Mouse (Mus musculus): ENCODE measurements around the gene Amdhd1.

The Amdhd1 gene

DNA sequence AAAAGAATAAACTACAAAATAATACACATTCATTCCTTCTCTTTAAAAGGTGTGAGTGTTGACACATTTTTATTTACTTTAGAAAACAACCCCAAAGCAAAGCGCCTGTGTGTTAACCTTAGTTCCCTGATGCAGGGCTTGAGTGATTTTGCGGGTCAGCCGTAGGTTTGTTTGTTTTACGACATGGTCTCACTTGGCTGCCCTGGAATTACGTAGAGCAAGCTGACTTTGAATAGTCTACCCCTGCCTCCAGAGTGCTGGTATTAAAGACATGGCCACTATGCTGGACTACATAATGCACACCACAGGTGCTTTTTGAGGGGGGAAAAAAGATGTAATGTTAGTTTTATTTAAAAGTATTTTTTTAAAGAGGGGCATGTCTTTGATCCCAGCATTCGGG, 1.0 kb downstream of the Amdhd1 start:
- DNase-seq = no peak

DNA sequence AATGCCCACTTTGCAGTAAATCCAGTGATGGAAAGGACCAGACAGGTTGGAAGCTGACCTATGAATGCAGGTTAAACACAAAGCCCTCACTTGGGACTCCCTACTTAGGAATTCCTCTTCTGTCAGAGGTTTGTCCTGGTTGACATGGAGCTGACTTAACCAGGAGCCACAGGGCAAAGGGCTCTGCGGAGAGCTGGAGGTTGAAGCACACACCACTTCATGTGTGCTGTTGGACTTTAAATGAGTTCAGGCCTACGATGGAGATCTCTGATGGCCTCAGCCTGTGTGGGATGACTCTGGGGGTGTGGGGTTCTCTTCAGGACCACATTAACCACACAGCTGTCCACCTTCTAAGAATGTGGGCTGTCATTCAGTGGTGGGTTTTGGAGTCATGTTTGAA, 1.5 kb downstream of the Amdhd1 start:
- no peak for DNase-seq

DNA sequence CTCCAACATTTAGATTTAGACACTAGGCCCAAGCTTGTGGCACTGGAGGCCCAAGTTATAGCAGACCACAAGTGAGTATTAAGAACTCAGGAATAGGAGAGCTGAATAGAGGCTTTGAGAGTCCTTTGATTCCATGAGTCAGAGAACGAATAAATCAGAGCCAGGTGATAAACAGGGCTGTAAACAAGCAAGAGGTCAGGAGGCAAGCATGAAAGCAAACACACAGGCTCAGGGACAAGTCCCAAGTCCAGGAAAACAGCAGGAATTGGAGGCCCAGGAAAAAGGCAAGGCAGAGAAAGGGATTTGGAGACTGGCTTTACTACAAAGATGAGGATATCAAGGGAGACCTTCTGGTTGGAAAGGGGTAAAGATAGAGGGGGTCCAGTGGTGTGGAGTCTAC, 14.5 kb downstream of the Amdhd1 start:
- no peak for DNase-seq

DNA sequence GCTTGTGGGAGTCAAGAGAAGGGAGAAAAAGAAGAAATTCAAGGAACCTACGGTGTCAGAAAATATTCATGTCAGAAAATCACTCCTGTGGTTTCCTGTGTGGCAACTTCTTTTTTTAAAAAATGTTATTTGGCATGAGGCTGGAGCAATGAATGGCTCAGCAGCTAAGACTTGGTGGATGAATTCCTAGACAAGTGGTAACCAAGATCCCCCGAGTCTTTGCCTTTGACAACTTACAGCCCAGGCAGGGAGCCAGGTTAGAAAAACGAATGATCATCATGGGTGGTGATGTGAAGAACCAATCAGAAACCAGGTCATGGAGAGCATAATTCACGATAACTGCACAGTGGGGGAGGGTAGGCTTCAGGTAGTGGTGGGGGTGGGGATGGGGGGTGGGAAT, 18.8 kb downstream of the Amdhd1 start:
- no peak for DNase-seq

DNA sequence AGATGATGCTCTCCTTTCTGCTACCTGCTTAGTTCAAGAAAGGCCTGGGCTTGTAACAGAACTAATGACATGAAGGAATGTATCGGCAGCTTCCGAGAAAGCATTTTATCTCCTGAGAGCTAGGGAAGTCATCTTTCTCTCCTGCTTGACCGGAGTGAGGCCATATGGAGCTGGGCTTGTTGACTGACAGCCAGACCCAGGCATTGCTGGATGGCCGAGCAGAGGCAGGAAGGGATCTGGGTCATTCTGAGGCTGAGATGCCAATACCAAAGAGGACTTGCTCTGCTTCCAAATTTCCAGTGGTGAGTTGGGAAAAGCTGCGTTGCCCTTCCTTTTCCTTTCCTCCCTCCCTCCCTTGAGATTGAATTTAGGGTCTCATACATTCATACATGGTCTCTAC, 20.1 kb downstream of the Amdhd1 start:
- DNase-seq = peak; percentile 64 to 66

DNA sequence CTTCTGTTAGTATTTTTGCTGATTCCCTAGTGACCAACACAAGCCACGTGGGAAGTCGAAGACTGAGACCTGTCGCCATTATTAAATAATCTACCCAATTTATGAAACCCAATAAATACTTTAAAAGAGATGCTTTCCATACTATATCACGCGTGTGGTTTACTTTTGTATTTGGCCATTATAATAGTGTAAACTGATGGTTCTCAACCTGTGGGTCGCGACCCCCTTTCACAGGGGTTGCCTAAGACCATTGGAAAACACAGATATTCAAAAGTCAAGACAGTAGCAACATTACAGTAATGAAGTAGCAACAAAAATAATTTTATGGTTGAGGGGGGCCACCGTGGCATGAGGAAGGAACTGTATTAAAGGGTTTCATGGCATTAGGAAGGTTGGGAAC, 20.7 kb downstream of the Amdhd1 start:
- no peak for DNase-seq

DNA sequence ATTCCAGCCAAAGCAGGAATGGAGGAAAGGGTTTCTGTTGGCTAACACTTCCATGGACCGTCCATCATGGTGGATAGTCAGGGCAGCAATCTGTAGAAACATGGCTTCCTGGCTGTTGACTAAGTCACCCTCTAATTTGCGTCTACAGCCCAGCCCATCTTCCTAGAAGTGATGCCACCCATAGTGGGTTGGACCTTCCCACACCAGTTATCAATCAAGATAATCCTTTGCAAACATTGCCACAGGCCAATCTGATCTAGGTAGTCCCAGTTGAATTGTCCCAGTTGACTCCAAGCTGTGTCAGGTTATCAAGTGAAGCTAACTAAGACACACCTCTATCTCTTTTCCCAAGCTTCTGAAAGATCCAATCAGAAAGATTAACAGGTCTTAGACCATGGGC, 21.2 kb downstream of the Amdhd1 start:
- no peak for DNase-seq

DNA sequence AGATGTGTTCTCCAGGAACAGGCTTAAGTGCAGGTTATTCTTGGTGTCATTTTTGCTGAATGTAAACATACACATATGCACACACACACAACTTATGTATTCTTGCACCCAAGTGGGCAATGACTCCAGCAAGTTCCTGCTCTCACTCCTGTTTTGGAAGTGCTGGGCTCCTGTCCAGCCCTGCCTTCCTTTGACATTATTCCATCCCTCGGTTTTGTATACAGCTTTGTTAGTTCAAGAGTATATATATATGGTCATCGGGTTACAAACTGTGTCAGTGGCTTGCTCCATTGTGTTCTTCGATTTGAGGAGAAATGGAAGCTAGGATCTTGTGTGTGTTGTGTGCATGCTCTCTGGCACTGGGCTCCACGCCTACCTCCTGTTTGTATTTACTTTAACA, 21.6 kb downstream of the Amdhd1 start:
- DNase-seq = no peak

DNA sequence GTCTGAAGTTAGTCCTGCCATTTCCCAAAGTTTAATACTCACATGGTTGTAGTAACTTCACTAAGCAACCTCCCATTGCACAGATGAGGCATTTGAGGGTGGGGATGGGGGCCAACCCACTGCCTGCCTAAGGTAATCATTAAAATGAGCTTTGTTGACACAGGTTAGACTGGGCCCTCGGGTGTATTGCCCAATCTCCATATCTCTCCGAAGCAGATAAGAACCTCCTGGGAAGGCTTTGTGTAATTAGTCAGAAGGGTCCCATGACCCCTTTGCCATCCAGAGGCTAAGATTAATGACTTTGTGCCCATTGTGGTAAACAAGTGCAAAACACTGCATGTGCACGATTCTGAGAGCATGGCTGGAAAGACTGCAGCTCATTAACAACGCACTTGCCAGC, 22.1 kb downstream of the Amdhd1 start:
- no peak for DNase-seq

DNA sequence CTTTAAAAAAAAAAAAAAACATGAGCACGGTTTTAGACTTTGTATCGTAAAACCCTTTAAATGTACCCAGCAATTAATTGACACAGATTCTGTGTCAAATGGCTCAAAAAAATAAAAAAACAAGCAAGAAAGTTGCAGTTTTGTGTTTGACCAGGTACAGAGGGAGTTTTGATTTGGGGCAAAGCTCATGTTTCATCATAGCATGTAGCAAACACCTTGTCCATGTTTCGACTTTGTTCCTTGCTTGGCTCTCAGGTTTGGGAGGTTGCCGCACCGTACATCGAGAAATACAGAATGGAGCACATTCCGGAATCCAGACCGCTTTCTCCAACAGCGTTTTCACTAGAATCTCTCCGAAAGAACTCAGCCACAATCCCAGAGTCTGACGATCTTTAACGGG, 23.9 kb downstream of the Amdhd1 start:
- no peak for DNase-seq

DNA sequence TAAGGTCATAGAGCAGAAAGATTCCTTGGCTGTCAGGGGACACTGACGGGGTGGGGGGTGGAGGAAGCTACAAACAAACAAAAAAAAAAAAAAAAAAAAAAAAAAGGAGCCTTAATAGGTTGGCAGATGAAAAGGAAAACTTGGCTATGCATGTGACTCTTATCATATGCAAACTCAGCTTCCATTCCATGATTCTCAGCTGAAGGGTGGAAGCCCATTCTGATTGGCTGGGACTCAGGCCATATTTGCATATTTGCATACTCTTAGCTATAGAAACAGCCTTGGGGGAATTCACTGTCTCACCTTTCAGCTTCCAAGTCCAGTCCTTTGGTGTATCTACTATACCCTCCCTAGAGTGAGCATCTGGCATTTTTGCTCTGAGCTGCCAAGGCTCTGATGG, 24.4 kb downstream of the Amdhd1 start:
- DNase-seq = peak in 1 of 2 experiments; percentile 4

DNA sequence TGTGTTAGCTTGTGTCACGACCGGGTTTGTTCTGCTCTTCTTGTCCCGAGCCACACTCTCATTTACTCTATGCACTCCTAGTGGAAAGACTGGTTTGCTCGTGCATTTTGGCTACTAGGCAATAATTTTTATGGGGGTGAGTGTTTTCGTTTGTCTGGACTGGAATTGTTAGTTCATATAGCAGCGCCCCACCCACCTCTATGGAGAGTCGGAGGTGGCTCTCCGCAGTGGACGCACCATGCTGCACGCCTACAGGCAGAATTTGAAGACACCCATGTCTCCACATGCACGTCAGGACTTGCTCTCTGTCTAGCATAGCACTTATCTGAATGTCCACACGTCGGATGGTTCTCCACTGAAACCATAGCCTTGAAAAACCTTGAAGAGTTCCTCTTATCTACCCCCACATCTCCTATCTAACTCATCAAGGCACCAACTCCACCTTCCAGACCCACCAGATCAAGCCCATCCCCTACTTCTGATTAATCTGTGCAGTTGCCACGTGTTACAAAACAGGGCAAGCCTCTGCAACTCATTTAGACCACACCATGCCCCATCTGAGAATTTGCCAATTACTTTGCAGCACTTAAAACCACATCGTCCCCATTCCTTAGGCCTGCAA, 30.2 kb downstream of the Amdhd1 start:
- no peak for DNase-seq

DNA sequence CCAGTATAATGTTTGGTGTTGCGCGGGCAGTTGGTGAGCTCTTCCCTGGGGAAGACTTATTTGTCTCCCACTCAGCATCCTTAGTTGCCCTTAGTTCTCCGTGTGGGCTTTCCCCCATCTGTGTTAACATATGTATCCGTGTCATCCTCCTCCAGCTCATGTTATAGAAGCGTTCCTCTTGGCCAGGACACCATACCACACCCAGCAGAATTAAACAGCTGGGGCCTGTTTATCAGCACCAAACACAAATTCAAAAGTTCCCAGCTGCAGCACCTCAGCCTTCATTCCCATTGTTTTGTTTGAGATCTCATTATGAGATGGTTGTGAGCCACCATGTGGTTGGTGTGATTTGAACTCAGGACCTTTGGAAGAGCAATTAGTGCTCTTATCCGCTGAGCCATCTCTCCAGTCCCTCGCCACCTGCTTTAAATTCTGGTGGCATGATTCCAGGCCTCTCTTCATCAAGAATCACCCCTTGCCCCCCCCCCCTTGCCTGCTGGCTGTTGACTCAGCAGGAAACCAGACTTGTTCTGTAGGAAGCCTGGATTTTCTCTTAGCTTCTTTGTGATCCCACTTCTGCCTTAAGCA, 31.4 kb downstream of the Amdhd1 start:
- no peak for DNase-seq

DNA sequence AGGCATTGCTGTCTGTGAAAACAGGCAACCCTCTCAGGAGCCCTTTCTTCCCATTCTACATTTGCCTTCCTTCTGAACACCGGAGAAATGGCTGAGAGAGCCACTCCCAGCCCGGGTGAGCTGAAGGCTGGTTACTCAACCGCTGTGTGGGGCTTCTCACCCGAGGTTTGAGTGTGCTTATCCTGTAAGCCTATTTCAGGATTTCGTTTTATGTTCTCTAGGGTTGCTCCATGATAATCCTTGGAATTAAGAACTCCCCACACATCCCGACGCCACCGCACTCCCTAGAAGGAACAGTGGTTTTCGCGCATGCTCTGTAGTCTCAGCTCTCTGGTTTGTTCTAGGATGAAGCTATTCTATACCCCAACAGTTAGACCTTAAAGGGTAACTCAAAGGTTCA, 38.5 kb downstream of the Amdhd1 start:
- DNase-seq = no peak

DNA sequence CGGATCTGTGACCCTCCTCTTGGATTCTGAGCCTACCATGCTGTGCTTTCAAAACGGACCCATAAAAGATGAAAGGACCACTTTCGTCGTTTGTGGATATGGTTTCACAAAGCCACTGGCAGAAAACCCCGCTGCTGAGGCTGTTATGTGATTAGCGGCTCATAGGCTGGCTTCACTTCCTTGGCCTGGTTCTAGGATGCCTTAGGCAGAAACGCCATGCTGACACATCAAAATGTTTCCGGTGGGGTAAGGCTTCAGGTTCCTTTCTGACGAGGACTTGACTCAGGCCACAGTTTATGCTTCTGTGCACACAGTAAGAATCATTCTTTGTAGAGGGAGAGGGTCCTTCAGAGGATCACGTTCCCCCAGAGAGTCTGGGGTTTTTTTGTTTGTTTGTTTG, 39.0 kb downstream of the Amdhd1 start:
- DNase-seq = no peak

DNA sequence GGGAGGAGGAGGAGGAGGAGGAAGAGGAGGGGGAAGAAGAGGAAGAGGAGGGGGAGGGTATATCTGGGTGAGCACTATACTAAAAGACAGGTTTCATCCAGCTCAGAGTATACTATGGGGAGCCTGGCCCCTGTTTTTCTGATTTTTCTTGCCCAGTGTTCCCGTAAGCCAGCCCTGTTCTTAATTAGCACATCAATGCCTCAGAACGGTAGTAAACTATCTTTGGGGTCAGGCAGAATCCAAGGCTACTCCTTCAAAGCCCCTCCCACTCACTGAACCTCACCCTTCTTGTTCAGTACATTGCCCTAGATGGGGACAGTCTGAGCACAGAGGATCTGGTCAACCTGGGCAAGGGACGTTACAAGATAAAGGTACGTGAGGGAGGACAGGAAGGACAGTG, 49.4 kb downstream of the Amdhd1 start:
- no peak for DNase-seq

DNA sequence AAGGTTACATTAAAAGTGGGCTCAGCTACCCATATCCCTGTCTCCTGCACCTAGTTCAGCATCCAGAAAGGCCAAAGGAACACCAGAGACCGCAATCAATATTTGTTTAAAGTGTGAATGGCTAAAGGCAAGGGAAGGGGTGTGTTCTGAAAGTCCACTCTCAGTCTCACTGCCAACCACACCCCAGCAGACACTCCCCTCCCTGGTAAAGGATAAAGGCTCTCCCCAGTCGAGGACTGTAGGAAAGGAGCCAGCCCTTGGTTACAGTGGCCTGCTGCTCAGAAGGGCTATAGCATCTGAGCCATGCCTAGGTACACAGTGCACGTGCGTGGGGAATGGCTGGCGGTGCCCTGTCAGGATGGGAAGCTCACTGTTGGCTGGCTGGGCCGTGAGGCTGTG, 51.0 kb downstream of the Amdhd1 start:
- no peak for DNase-seq

DNA sequence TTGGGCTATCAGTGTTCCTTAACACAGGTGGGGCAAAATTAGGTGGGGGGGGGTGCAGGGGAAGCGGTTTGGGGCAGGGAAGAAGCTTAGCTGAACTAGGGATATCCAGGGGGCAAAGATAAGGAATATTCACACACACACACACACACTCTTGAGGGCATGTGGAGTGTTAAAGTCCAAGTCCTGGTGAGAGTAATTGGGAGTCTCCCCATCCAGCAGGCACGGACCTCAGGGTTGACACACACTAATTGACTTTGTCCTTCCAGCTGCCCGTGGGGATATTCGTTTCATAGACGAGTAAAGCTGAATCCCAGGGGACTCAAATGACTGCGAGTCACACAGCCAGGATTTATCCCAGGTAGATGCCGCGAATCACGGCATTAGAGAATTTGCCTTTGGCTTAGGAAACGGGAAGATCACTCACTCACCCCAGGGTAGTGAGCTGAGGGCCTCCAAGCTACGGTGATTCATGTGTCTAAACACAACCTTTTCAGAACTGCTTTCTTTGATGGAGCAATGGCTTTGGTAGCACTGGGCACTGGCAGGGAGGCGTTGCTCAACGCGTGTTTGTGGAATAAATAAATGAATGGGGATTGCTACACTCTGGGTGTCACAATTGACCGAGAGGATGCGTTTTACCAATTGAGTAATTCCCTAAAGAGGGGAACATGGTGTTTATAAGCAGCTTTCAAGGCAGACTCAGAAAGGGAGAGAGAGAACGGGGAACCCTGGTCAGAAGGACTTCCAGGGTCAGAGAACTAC, 51.6 kb downstream of the Amdhd1 start, which contains the start of gene Hal:
TSS of gene Hal (plus strand) at position 703 of the 762 bp plus-strand sequence.
- DNase-seq = no peak

DNA sequence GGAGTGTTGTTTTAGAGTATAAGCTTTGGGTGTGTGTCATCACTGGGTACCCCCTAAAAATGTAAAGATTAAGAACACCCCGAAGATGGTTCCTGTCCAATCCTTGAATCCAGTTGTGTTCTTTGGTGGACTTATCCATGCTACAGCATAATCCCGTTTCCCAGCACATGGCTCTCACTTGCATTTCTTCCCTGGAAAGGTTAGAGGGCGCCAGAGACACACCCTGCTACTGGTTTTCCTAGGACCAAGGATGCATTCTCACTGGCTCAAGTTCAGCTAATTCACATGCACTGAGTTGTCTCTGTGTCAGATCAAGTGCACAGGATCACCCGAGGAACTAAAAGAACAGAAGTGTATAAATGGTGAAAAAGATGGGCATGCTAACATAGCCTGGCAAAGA, 53.2 kb downstream of the Amdhd1 start:
- DNase-seq = peak; percentile 31 to 53

DNA sequence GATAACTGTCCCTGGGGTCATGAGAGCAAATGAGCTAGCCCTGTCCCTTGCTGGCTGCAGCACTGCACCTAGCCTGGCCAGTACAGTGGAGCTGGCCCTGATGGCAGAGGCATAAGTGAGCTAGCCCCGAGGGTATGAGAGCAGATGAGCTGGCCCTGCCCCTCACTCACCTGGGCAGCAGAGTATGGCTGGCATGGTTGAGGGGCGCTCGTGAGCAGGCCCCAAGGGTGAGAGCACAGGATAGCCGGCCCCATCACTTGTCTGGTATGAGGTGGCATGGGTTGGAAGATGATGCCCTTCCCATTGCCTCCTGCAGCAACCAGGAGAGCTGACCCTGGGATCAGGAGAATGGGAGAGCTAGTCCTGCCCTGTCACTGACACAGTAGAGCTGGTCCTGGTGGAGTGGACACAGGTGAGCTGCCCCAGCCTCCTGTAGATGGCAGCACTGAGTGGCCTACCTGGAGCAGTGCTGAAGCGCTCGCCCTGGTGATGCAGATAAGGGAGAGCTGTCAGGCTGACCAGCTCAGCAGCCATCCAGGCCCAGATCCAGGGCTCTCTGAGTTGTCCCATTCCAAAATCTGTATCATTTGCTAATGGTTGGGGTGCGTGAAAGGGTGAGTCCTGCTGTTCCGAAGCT, 54.7 kb downstream of the Amdhd1 start:
- peak; percentile 76 to 78 for DNase-seq

DNA sequence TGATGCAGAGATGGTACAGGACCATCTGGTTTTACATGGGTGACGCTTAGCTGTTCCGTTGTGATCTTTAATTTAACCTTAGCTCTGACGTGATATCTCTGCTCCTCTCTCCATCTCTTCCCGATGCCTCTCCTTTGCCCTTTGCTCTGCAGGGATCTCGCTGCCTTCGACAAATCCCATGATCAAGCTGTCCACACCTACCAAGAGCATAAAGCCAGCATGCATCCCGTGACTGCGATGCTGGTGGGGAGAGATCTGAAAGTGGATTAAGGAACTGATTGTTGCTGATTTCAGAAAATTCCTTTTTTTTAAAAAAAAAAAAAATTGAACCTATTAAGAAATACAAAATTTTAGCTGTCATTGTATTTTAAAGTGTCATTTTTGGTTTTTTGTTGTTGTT, 55.3 kb downstream of the Amdhd1 start:
- no peak for DNase-seq

Data from cerebellum, postnatal 36 days (tissue).